Mouse (Mus musculus) liver, adult 2 months (tissue): ENCODE results near the gene C1qtnf5.

Source experiments
- CTCF ChIP-seq: fragments of 200-500 bp; IDR thresholded peaks from 2 replicates; pipeline ENCODE4 v1.5.1; 2011; ENCODE audit warnings: low read depth, low read length, control low read depth
- POLR2A ChIP-seq: fragments of 200-500 bp; IDR thresholded peaks from 2 replicates; pipeline ENCODE4 v1.6.1; 2011; ENCODE audit warnings: low read length, control low read depth; ENCODE audit not compliant: insufficient read depth; ENCODE audit errors: extremely low read depth

- no peak for TF ChIP-seq CTCF
- no peak for TF ChIP-seq POLR2A
Observed at GRCm38 (mm10) chr9:44079997-44080780, 26.9 kb upstream of the C1qtnf5 start.
